Mouse (Mus musculus): Measurements from ENCODE around the gene Wdfy2. TPM values are rescaled to one million over a fixed set of nuclear protein-coding genes. Genes with fewer than 3 reads are reported as not detected.

Wdfy2 gene
- total RNA-seq (2014; rRNA removed) (10.7 and 11.5 TPM in 2 replicates), polyA plus RNA-seq (2012; rRNA removed) (4.8 and 6.1 TPM in 2 replicates)

DNA sequence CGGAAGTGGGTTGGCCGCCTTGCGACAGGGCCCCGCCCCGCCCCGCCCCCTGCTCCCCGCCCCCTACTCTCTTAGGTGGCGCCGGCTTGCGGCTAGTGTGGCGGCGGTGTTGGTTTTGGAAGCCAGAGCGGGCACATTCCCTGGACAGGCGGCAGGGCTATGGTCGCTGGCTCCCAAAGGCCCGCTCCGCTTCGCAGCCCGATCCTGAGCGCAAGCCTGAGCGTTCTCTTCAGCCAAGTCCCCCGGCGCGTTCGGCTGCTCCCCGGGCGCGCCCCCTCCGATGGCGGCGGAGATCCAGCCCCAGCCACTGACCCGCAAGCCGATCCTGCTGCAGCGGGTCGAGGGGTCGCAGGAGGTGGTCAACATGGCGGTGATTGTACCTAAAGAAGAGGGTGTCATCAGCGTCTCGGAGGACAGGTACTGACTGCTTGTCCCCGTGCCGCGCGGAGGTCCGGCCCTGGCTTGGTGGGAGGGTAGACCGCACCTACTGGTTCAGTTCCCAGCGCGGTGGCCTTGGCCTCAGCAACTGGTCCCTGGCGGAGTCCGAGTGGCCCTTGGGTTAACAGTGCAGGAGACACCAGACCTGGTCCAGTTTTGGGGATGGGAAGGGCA, at the start of gene Wdfy2:
Wdfy2 (plus strand) TSS at position 38 of the 612 bp plus-strand sequence.
- DNase-seq (ENCODE audit: extremely low read depth, low read depth, low spot score), result peak; percentile 86
- under 1% methylated on average over 44 of the region's 49 CpGs for WGBS
- H3K36me3 ChIP-seq (ENCODE audit: control insufficient read depth, insufficient read depth, low read length), result no peaks in the 10 kb centered on the region

GRCm38 (mm10) chr14:62789282-62789681, 48.2 kb upstream of the Wdfy2 start:
- WGBS, result 85% methylated on average over 4 of the region's 4 CpGs
- Histone ChIP-seq H3K27ac (replicated peaks; ENCODE audit: insufficient read depth, low read depth, low read length) (no peak overlapping the region), H3K36me3 (ENCODE audit: control insufficient read depth, insufficient read depth, low read length) (no peaks in the 10 kb centered on the region), H3K4me3 (ENCODE audit: insufficient read depth, low read depth, low read length) (no peak overlapping the region), H3K4me1 (ENCODE audit: control insufficient read depth, insufficient read depth, low read length) (peaks cover 3% of the 10 kb centered on the region; the same call in 1 of the 2 replicates), H3K79me2 (ENCODE audit: control insufficient read depth, insufficient read depth, low read length) (no peaks in the 10 kb centered on the region), H3K9ac (ENCODE audit: low read depth, low read length) (no peak overlapping the region), H3K27me3 (ENCODE audit: control insufficient read depth, insufficient read depth, low read length) (no peaks in the 10 kb centered on the region)
- no peak for DNase-seq (ENCODE audit: extremely low read depth, low read depth, low spot score)
- TF ChIP-seq POLR2A (IDR thresholded peaks at IDR 0.05; ENCODE audit: extremely low read depth, insufficient read depth, low read length) (no peak), CTCF (IDR thresholded peaks at IDR 0.05; ENCODE audit: low read depth, low read length) (no peak)

More for the DNA sequence above, at the start of gene Wdfy2:
- Histone ChIP-seq H3K4me1 (ENCODE audit: control insufficient read depth, insufficient read depth, low read length) (peaks cover 11% of the 10 kb centered on the region), H3K27me3 (ENCODE audit: control insufficient read depth, insufficient read depth, low read length) (no peaks in the 10 kb centered on the region), H3K9ac (ENCODE audit: low read depth, low read length) (peak within 1 kb of the TSS; percentile 89), H3K79me2 (ENCODE audit: control insufficient read depth, insufficient read depth, low read length) (peaks cover 27% of the 10 kb centered on the region; the same call in 1 of the 2 replicates), H3K4me3 (ENCODE audit: insufficient read depth, low read depth, low read length) (peak within 1 kb of the TSS; percentile 88), H3K27ac (replicated peaks; ENCODE audit: insufficient read depth, low read depth, low read length) (peak within 1 kb of the TSS; percentile 90)
- TF ChIP-seq CTCF (IDR thresholded peaks at IDR 0.05; ENCODE audit: low read depth, low read length) (no peak), POLR2A (IDR thresholded peaks at IDR 0.05; ENCODE audit: extremely low read depth, insufficient read depth, low read length) (peak; percentile 64; the same call in 1 of the 2 replicates)

DNA sequence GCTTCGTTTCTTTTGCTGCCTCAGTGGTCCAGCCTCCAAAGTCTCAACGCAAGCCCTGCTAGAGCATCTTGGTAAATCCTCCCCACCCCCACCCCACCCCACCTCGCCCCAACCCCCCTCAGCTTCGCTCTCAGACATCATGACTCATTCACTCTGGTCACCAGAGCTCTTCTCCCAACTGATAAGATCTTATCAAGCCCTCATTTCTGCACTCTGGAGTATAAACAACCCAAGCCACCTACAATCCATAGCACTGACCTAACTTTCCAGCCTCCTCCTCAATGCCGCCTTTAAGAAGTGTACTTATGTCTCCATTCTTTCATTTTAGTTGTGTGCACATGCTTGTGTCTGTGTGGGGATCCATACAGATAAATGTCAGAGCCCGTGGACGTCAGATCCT, 41.8 kb upstream of the Wdfy2 start:
- H3K36me3 ChIP-seq (ENCODE audit: control insufficient read depth, insufficient read depth, low read length), result no peaks in the 10 kb centered on the region
- no peak overlapping the region for H3K27ac ChIP-seq (replicated peaks; ENCODE audit: insufficient read depth, low read depth, low read length)
- H3K4me3 ChIP-seq (ENCODE audit: insufficient read depth, low read depth, low read length), result no peak overlapping the region
- H3K9ac ChIP-seq (ENCODE audit: low read depth, low read length), result no peak overlapping the region
- TF ChIP-seq CTCF (IDR thresholded peaks at IDR 0.05; ENCODE audit: low read depth, low read length) (no peak), POLR2A (IDR thresholded peaks at IDR 0.05; ENCODE audit: extremely low read depth, insufficient read depth, low read length) (no peak)
- no peaks in the 10 kb centered on the region for H3K79me2 ChIP-seq (ENCODE audit: control insufficient read depth, insufficient read depth, low read length)
- no peaks in the 10 kb centered on the region for H3K27me3 ChIP-seq (ENCODE audit: control insufficient read depth, insufficient read depth, low read length)
- H3K4me1 ChIP-seq (ENCODE audit: control insufficient read depth, insufficient read depth, low read length), result no peaks in the 10 kb centered on the region
- 70% methylated on average over 7 of the region's 7 CpGs for whole genome bisulfite sequencing
- DNase-seq (ENCODE audit: extremely low read depth, low read depth, low spot score), result no peak

DNA sequence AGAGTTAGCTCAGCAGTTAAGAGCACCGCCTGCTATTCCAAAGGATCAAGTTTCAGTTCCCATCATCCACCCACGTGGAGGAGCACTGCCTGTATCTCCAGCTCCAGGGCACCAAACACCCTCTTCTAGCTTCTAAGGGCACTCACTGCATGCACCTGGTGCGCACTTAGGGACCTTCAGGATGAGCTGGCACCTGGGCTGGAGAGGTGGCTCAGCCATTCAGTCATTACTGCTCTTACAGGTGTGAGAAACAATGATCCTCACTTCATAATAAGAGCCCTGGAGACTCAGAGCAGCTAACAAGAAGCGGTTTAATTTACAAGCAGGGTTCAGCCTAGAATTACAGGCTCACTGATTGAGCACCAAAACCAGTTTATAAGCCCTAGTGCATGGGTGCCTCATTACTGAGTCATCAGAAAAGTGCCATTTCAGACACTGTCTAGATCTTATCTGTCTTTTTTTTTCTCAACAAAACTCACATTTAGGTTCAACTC, 38.8 kb upstream of the Wdfy2 start:
- Histone ChIP-seq H3K36me3 (ENCODE audit: control insufficient read depth, insufficient read depth, low read length) (no peaks in the 10 kb centered on the region), H3K27ac (replicated peaks; ENCODE audit: insufficient read depth, low read depth, low read length) (no peak overlapping the region), H3K79me2 (ENCODE audit: control insufficient read depth, insufficient read depth, low read length) (no peaks in the 10 kb centered on the region), H3K4me3 (ENCODE audit: insufficient read depth, low read depth, low read length) (no peak overlapping the region), H3K9ac (ENCODE audit: low read depth, low read length) (no peak overlapping the region), H3K27me3 (ENCODE audit: control insufficient read depth, insufficient read depth, low read length) (no peaks in the 10 kb centered on the region), H3K4me1 (ENCODE audit: control insufficient read depth, insufficient read depth, low read length) (no peaks in the 10 kb centered on the region)
- no peak for DNase-seq (ENCODE audit: extremely low read depth, low read depth, low spot score)
- no peak for TF ChIP-seq CTCF (IDR thresholded peaks at IDR 0.05; ENCODE audit: low read depth, low read length)
- no peak for TF ChIP-seq POLR2A (IDR thresholded peaks at IDR 0.05; ENCODE audit: extremely low read depth, insufficient read depth, low read length)
- WGBS, result 29% methylated on average over 4 of the region's 4 CpGs

DNA sequence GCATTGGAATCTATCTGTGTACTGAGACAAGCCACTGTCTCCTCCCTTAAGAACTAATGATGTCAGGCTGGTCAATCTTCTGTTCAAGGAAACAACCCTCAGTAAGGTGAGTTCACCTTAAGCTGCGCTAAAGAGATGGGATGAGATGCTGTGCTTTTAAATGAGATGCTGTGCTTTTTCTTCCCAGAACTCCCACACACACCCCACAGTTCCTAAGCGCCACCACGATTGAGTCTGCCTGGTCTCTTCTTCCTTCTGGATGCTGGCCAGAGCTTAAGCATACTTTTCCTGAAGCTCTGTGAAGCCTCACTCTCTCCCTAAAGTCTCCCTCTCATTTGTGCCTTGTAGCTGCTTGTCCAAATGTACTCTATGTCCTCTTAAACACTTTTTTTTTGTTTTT, 36.7 kb upstream of the Wdfy2 start:
- Histone ChIP-seq H3K9ac (ENCODE audit: low read depth, low read length) (no peak overlapping the region), H3K27me3 (ENCODE audit: control insufficient read depth, insufficient read depth, low read length) (no peaks in the 10 kb centered on the region), H3K4me1 (ENCODE audit: control insufficient read depth, insufficient read depth, low read length) (no peaks in the 10 kb centered on the region), H3K4me3 (ENCODE audit: insufficient read depth, low read depth, low read length) (no peak overlapping the region), H3K36me3 (ENCODE audit: control insufficient read depth, insufficient read depth, low read length) (no peaks in the 10 kb centered on the region), H3K27ac (replicated peaks; ENCODE audit: insufficient read depth, low read depth, low read length) (no peak overlapping the region), H3K79me2 (ENCODE audit: control insufficient read depth, insufficient read depth, low read length) (no peaks in the 10 kb centered on the region)
- TF ChIP-seq CTCF (IDR thresholded peaks at IDR 0.05; ENCODE audit: low read depth, low read length) (no peak), POLR2A (IDR thresholded peaks at IDR 0.05; ENCODE audit: extremely low read depth, insufficient read depth, low read length) (no peak)
- WGBS, result 81% methylated on average over 3 of the region's 3 CpGs
- no peak for DNase-seq (ENCODE audit: extremely low read depth, low read depth, low spot score)

- Histone ChIP-seq H3K36me3 (ENCODE audit: control insufficient read depth, insufficient read depth, low read length) (no peaks in the 10 kb centered on the region), H3K4me1 (ENCODE audit: control insufficient read depth, insufficient read depth, low read length) (no peaks in the 10 kb centered on the region), H3K9ac (ENCODE audit: low read depth, low read length) (no peak overlapping the region), H3K79me2 (ENCODE audit: control insufficient read depth, insufficient read depth, low read length) (no peaks in the 10 kb centered on the region), H3K4me3 (ENCODE audit: insufficient read depth, low read depth, low read length) (no peak overlapping the region), H3K27me3 (ENCODE audit: control insufficient read depth, insufficient read depth, low read length) (no peaks in the 10 kb centered on the region), H3K27ac (replicated peaks; ENCODE audit: insufficient read depth, low read depth, low read length) (no peak overlapping the region)
- TF ChIP-seq CTCF (IDR thresholded peaks at IDR 0.05; ENCODE audit: low read depth, low read length) (no peak), POLR2A (IDR thresholded peaks at IDR 0.05; ENCODE audit: extremely low read depth, insufficient read depth, low read length) (no peak)
- 89% methylated on average over 5 of the region's 5 CpGs for WGBS
- no peak for DNase-seq (ENCODE audit: extremely low read depth, low read depth, low spot score)
Observed at GRCm38 (mm10) chr14:62803204-62803603, 34.3 kb upstream of the Wdfy2 start.

All from liver, adult 2 months (tissue).